Mouse (Mus musculus): ENCODE results near the gene Ube2n. TPM values are rescaled to one million over a fixed set of nuclear protein-coding genes. Genes with fewer than 3 reads are reported as not detected.

Gene Ube2n
- polyA plus RNA-seq, 1 experiment, result 301 TPM

GRCm38 (mm10) chr10:95539841-95540240 is 24.9 kb downstream of the Ube2n start:
- H3K9ac ChIP-seq (ENCODE audit: low read depth, poor library complexity, severe bottlenecking), result no peak overlapping the region
- H3K27me3 ChIP-seq (ENCODE audit: control insufficient read depth, insufficient read depth, low read length, poor library complexity, severe bottlenecking), result no peaks in the 10 kb centered on the region
- no peak for TF ChIP-seq EP300 (IDR thresholded peaks at IDR 0.05; ENCODE audit: insufficient read depth, low read depth, low read length)
- no peak for TF ChIP-seq POLR2A (IDR thresholded peaks at IDR 0.05; ENCODE audit: insufficient read depth, low read length)
- no peak for TF ChIP-seq CTCF (IDR thresholded peaks at IDR 0.05; ENCODE audit: low read depth, low read length)
- H3K27ac ChIP-seq (ENCODE audit: insufficient read depth, low read length), result no peak overlapping the region
- H3K36me3 ChIP-seq (ENCODE audit: control insufficient read depth, insufficient read depth, low read length, poor library complexity, severe bottlenecking), result peaks cover 15% of the 10 kb centered on the region
- no peaks in the 10 kb centered on the region for H3K4me1 ChIP-seq (ENCODE audit: control insufficient read depth, insufficient read depth, low read length)
- no peak overlapping the region for H3K4me3 ChIP-seq (ENCODE audit: low read depth, low read length)
- no peaks in the 10 kb centered on the region for H3K9me3 ChIP-seq (replicated peaks; ENCODE audit: control insufficient read depth, insufficient read depth, low read length, poor library complexity, severe bottlenecking)

DNA sequence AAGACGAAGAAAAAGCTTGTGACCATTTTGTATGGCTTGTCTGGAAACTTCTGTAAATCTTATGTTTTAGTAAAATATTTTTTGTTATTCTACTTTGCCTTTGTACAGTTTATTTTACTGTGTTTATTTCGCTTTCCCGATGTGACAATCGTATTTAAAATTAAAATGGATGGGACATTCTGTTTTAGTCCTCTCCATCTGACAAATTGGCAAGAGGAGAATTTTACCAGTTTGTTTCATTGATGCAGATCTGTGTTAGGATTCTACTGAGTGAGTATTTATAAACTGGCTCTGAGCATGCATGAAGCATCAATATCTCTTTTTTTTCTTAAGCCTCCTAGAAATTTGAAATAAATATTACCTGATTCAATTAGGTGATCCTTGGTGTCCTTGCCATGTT is 28.0 kb downstream of the Ube2n start:
- TF ChIP-seq POLR2A (IDR thresholded peaks at IDR 0.05; ENCODE audit: insufficient read depth, low read length), result no peak
- Histone ChIP-seq H3K9me3 (replicated peaks; ENCODE audit: control insufficient read depth, insufficient read depth, low read length, poor library complexity, severe bottlenecking) (no peaks in the 10 kb centered on the region), H3K9ac (ENCODE audit: low read depth, poor library complexity, severe bottlenecking) (no peak overlapping the region), H3K27me3 (ENCODE audit: control insufficient read depth, insufficient read depth, low read length, poor library complexity, severe bottlenecking) (no peaks in the 10 kb centered on the region), H3K4me3 (ENCODE audit: low read depth, low read length) (no peak overlapping the region), H3K27ac (ENCODE audit: insufficient read depth, low read length) (no peak overlapping the region), H3K4me1 (ENCODE audit: control insufficient read depth, insufficient read depth, low read length) (no peaks in the 10 kb centered on the region), H3K36me3 (ENCODE audit: control insufficient read depth, insufficient read depth, low read length, poor library complexity, severe bottlenecking) (peaks cover 37% of the 10 kb centered on the region)

DNA sequence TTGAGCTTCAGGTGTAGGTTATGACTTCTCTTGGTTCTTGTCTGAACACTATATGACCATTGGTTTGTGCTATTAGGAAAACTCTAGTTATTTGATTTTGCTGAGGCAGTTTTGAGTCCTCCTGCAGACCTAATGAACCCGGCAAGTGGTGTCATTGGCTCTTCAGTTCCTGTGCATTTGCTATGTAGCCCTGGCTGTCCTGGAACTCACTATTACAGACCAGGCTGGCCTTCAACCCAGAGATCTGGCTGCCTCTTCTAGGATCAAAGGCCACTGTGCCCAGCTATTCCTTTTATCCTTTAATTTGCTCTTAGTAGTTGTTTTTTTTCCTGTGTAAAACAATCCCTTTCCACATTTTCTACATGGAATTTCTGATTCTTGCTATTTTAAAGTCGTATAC is 28.4 kb downstream of the Ube2n start:
- Histone ChIP-seq H3K9me3 (replicated peaks; ENCODE audit: control insufficient read depth, insufficient read depth, low read length, poor library complexity, severe bottlenecking) (no peaks in the 10 kb centered on the region), H3K27me3 (ENCODE audit: control insufficient read depth, insufficient read depth, low read length, poor library complexity, severe bottlenecking) (no peaks in the 10 kb centered on the region), H3K4me3 (ENCODE audit: low read depth, low read length) (no peak overlapping the region), H3K9ac (ENCODE audit: low read depth, poor library complexity, severe bottlenecking) (no peak overlapping the region), H3K27ac (ENCODE audit: insufficient read depth, low read length) (no peak overlapping the region), H3K4me1 (ENCODE audit: control insufficient read depth, insufficient read depth, low read length) (no peaks in the 10 kb centered on the region), H3K36me3 (ENCODE audit: control insufficient read depth, insufficient read depth, low read length, poor library complexity, severe bottlenecking) (peaks cover 42% of the 10 kb centered on the region)
- TF ChIP-seq CTCF (IDR thresholded peaks at IDR 0.05; ENCODE audit: low read depth, low read length), result no peak
- no peak for TF ChIP-seq EP300 (IDR thresholded peaks at IDR 0.05; ENCODE audit: insufficient read depth, low read depth, low read length)
- TF ChIP-seq POLR2A (IDR thresholded peaks at IDR 0.05; ENCODE audit: insufficient read depth, low read length), result no peak

DNA sequence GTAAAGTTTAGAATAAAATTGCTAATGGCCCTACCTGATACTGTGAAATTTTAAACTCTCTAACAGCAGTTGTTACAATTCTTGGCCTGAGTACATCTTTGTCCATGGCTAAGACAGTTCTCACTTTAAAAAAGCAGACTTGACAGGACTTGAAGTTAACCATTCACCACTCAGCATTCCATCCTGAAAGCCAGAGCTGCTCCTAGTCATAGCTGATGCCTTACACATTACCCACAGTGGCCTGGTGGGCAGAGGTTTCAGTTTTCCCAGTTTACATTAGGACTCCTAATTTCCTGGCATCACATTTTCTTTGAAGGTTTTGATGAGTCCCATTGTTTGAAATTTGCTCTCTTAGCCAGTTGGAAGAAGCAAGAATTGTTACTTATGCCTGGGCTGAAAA is 29.1 kb downstream of the Ube2n start:
- H3K4me3 ChIP-seq (ENCODE audit: low read depth, low read length), result no peak overlapping the region
- no peaks in the 10 kb centered on the region for H3K9me3 ChIP-seq (replicated peaks; ENCODE audit: control insufficient read depth, insufficient read depth, low read length, poor library complexity, severe bottlenecking)
- no peaks in the 10 kb centered on the region for H3K4me1 ChIP-seq (ENCODE audit: control insufficient read depth, insufficient read depth, low read length)
- TF ChIP-seq EP300 (IDR thresholded peaks at IDR 0.05; ENCODE audit: insufficient read depth, low read depth, low read length) (no peak), CTCF (IDR thresholded peaks at IDR 0.05; ENCODE audit: low read depth, low read length) (no peak), POLR2A (IDR thresholded peaks at IDR 0.05; ENCODE audit: insufficient read depth, low read length) (no peak)
- H3K27me3 ChIP-seq (ENCODE audit: control insufficient read depth, insufficient read depth, low read length, poor library complexity, severe bottlenecking), result no peaks in the 10 kb centered on the region
- no peak overlapping the region for H3K9ac ChIP-seq (ENCODE audit: low read depth, poor library complexity, severe bottlenecking)
- peak overlapping the region; percentile 17 for H3K27ac ChIP-seq (ENCODE audit: insufficient read depth, low read length)
- peaks cover 46% of the 10 kb centered on the region for H3K36me3 ChIP-seq (ENCODE audit: control insufficient read depth, insufficient read depth, low read length, poor library complexity, severe bottlenecking)

- TF ChIP-seq EP300 (IDR thresholded peaks at IDR 0.05; ENCODE audit: insufficient read depth, low read depth, low read length) (no peak), CTCF (IDR thresholded peaks at IDR 0.05; ENCODE audit: low read depth, low read length) (no peak), POLR2A (IDR thresholded peaks at IDR 0.05; ENCODE audit: insufficient read depth, low read length) (no peak)
- Histone ChIP-seq H3K9me3 (replicated peaks; ENCODE audit: control insufficient read depth, insufficient read depth, low read length, poor library complexity, severe bottlenecking) (no peaks in the 10 kb centered on the region), H3K36me3 (ENCODE audit: control insufficient read depth, insufficient read depth, low read length, poor library complexity, severe bottlenecking) (peaks cover 52% of the 10 kb centered on the region), H3K9ac (ENCODE audit: low read depth, poor library complexity, severe bottlenecking) (no peak overlapping the region), H3K27me3 (ENCODE audit: control insufficient read depth, insufficient read depth, low read length, poor library complexity, severe bottlenecking) (no peaks in the 10 kb centered on the region), H3K27ac (ENCODE audit: insufficient read depth, low read length) (peak overlapping the region; percentile 72; the same call in 1 of the 2 replicates), H3K4me3 (ENCODE audit: low read depth, low read length) (no peak overlapping the region), H3K4me1 (ENCODE audit: control insufficient read depth, insufficient read depth, low read length) (no peaks in the 10 kb centered on the region)
Observed at GRCm38 (mm10) chr10:95544651-95545050, 29.7 kb downstream of the Ube2n start.

- no peak for TF ChIP-seq CTCF (IDR thresholded peaks at IDR 0.05; ENCODE audit: low read depth, low read length)
- TF ChIP-seq EP300 (IDR thresholded peaks at IDR 0.05; ENCODE audit: insufficient read depth, low read depth, low read length), result no peak
- no peak for TF ChIP-seq POLR2A (IDR thresholded peaks at IDR 0.05; ENCODE audit: insufficient read depth, low read length)
- Histone ChIP-seq H3K27ac (ENCODE audit: insufficient read depth, low read length) (peak overlapping the region; percentile 72; the same call in 1 of the 2 replicates), H3K36me3 (ENCODE audit: control insufficient read depth, insufficient read depth, low read length, poor library complexity, severe bottlenecking) (peaks cover 56% of the 10 kb centered on the region), H3K4me3 (ENCODE audit: low read depth, low read length) (no peak overlapping the region), H3K27me3 (ENCODE audit: control insufficient read depth, insufficient read depth, low read length, poor library complexity, severe bottlenecking) (no peaks in the 10 kb centered on the region), H3K9me3 (replicated peaks; ENCODE audit: control insufficient read depth, insufficient read depth, low read length, poor library complexity, severe bottlenecking) (no peaks in the 10 kb centered on the region), H3K4me1 (ENCODE audit: control insufficient read depth, insufficient read depth, low read length) (no peaks in the 10 kb centered on the region), H3K9ac (ENCODE audit: low read depth, poor library complexity, severe bottlenecking) (no peak overlapping the region)
Observed at GRCm38 (mm10) chr10:95545051-95545450, 30.1 kb downstream of the Ube2n start.

Measured in ES-Bruce4 (cell line).